Mouse (Mus musculus): ENCODE results near the gene Zfp787.

DNA sequence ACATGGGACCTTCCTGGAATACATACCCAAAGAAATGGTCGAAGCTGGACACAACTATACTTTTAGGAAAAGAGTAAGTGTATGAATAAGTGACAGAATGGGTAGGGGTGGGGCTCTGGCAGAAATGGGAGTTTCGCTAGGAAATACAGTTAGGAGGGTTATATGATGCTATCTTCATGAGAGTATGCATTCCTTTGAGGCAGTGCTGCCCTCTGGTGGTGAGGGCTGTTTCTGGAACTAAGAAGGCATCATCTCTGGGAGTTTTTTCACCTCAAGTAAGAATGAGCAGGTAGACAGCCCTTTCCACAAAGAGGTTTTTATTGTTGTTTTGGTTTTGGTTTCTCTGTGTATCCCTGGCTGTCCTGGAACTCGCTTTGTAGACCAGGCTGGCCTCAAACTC, 35.6 kb upstream of the Zfp787 start:
- TF ChIP-seq CTCF (IDR thresholded peaks at IDR 0.05; ENCODE audit: control insufficient read depth, insufficient read depth, insufficient read length) (peak; percentile 33), MAX (IDR thresholded peaks at IDR 0.05) (no peak), USF1 (IDR thresholded peaks at IDR 0.05; ENCODE audit: low read depth) (no peak)

Measured in C2C12 (cell line).